Mouse (Mus musculus) cerebral cortex, adult 2 months (tissue): ENCODE measurements around the gene Kank2.

Experiments
- WGBS: fragments of 180-500 bp; shearing (Covaris S2); methylation state at CpG from one replicate; pipeline ENCODE4 v1.1.7; 2018; 5-methylcytosine and 5-hydroxymethylcytosine counted together

Gene Kank2

GRCm38 (mm10) chr9:21798345-21799009, at the start of gene Kank2:
Gene Kank2 (minus strand): TSS chr9:21798744.
- WGBS, result 1% methylated on average over 52 of the region's 52 CpGs

GRCm38 (mm10) chr9:21847926-21848325, 49.4 kb upstream of the Kank2 start:
- WGBS, result 69% methylated on average over 10 of the region's 10 CpGs

GRCm38 (mm10) chr9:21847425-21847824, 48.9 kb upstream of the Kank2 start:
- WGBS, result 71% methylated on average over 3 of the region's 3 CpGs

DNA sequence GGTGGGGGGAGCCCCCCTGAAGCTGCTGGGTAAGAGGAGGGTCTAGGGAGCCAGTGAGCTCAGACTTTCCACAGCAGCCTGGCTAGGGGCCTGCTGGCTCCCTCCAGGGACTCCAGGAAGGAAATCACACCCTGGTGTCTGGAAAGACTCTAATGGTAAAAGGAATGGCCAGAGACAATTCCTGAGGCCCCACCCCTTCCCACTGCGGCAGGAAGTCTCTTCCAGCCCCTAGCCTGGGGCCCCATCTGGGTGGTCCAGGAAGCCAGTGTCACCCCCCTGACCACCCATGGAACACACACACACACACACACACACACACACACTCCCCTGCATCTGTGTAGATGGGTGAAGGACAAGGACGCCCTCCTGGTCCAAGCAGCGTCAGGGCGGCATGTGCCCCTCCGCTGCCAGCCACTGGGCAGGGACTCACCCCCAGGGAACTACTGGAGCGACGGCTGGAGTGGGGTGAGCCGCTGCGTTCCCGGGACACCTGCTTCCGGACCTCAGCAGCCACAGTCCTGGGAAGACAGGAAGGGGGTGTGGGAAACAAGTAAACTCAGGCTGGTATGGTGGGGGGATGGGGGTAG, 48.3 kb upstream of the Kank2 start:
- 57% methylated on average over 11 of the region's 11 CpGs for WGBS

DNA sequence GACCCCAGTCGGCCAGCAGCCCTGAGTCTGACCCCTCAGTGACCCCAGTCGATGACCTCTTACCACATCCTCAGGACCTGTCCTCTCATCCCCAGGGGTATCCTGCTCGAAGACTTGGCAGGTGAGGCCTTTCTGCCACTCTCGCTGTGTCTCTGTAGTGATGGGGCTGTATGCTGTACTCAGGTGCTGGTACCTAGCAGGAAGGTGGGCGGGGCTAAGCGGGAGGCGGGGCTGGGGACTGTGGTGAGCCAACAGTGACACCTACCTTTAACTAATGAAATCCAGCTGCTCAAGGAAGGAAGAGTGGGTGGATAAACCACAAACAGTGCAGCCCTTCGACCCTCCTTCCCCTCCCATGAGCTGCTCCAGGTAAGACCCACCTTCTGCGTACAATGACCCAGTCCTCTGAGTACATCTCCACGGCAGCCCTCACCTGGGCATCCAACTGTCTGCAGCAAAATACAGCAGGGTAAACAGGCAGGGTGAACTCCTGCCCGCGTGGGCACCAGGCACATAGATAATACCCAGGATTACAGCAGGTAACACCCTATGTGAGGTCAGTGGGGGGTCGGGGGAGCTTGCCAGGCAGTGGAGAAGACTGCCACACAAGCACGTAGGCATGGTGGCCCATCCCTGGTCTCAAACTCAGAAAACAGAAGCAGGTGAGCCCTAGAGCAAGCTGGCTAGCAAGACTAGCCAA, 47.0 kb upstream of the Kank2 start:
- WGBS, result 65% methylated on average over 14 of the region's 14 CpGs

GRCm38 (mm10) chr9:21843086-21843485, 44.5 kb upstream of the Kank2 start:
- WGBS, result 33% methylated on average over 6 of the region's 6 CpGs

GRCm38 (mm10) chr9:21842391-21842790, 43.8 kb upstream of the Kank2 start:
- WGBS, result 55% methylated on average over 5 of the region's 5 CpGs

- 95% methylated on average over 6 of the region's 6 CpGs for whole genome bisulfite sequencing
Measured at GRCm38 (mm10) chr9:21841340-21841739, 42.8 kb upstream of the Kank2 start.

DNA sequence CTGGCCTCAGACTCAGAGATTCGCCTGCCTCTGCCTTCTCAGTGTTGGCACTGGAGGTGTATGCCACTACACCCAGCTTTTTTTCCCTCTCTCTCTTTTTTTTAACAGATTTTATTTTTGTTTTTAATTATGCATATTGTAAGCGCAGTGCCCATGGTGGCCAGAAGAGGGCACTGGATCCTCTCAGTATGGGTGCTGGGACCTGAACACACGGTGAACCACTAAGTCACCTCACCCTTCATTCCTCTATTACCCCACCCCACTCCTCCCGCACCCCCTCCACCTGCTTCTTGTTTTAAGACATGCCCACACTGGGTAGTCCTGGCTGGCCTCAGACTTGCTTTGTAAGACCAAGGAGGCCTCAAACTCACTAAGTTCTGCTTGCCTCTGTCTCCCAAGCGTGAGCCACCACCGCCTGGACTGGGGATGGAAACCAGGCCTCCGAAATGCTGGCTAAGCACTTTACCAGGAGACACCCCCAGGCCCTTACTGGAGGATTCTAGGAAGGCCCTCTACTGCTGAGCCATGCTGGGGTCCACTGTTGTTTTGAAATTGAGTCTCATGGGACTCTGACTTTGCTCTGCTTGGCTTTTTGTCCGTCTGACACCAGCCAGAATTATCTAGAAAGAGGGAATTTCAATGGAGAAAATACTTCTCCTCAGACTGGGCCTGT, 41.7 kb upstream of the Kank2 start:
- WGBS, result 64% methylated on average over 8 of the region's 8 CpGs

DNA sequence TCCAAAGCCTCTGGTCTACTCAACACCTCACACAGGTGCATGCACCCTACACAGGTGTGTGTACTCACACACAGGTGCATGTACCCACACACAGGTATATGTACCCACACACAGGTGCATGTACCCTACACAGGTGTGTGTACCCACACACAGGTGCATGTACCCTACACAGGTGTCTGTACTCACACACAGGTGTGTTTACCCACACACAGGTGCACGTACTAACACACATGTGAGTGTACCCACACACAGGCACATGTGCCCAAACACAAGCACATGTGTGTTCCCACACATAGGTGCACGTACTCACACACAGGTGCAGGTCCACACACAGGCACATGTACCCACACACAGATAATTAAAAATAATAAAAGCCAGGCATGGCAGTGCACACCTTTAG, 39.1 kb upstream of the Kank2 start:
- 97% methylated on average over 2 of the region's 2 CpGs for WGBS

DNA sequence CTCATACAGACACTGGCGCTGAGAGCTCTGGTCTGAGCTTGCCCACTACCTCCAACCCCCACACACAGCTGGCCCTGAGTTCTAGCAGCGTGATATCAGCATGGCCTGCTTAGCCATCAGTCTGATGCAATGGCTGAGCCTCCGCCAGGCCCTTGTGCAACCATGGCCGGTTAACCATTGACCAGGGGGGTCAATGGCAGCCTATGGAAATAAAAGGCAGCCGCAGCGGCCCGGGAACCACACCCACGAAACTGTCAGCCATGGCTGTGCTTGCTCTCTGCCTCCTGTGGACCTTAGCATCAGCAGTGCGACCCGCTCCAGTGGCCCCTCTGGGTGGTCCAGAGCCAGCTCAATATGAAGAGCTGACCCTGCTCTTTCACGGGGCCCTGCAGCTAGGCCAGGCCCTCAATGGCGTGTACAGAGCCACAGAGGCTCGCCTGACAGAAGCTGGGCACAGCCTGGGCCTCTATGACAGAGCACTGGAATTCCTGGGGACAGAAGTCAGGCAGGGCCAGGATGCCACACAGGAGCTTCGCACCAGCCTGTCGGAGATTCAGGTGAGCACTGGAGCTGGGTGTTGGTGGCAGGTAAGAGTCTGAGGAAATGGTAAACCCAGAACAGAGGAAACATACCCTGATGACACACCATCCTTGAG, 36.8 kb upstream of the Kank2 start, which contains the start of gene Angptl8:
TSS of gene Angptl8 (plus strand) at position 253 of the 655 bp plus-strand sequence.
- 90% methylated on average over 15 of the region's 15 CpGs for WGBS

DNA sequence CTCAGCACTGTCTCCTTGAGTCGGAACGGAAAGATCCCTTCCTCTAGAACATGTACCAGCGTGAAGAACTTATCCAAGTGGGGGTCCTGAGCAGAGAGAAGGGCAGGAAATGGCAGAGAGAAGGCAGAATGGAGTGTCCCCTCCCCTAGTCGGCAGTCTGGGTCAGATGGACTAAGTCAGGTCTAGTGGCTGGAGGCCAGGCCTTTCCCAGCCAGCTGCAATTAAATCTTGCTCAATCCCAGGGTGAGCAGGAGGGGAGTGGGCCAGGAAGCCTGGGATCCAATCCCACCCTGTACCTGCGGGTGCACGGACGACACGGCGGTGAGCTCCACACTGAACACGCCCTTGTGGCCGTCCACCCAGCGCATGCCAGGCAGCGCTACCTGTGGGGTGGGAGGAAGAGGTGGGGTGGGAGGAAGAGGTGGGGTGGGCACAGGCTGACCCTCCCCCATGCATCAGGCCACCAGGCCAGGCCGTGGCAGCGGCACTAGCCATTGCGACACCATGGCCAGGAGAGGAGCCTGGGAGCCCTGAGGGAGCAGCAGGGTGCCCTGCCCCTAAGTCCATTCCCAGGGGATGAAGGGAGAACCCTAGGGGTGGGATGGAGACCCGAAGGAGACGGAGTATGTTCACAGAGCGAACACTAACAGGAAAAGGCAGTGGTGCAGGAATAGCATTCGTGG, 33.2 kb upstream of the Kank2 start:
- 87% methylated on average over 20 of the region's 20 CpGs for WGBS

DNA sequence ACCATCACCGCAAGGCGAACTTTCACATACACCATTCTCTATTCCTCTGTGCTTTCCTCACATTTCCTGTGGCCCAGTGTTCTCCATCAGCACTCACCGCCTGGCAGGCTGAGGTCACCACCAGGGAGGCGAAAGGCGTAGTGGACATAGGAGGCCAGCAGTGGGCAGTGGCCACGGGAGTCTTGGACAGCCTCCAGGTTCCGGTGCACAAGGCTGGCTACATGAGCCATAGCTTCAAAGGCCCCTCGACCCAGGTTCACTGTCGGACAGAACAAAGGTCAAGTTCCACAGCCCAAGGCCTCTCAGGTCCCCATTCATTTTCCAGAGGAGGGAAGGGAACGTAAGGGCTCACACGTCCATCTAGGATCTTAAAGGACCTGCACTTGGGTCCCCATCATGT, 32.4 kb upstream of the Kank2 start:
- 78% methylated on average over 11 of the region's 11 CpGs for WGBS

DNA sequence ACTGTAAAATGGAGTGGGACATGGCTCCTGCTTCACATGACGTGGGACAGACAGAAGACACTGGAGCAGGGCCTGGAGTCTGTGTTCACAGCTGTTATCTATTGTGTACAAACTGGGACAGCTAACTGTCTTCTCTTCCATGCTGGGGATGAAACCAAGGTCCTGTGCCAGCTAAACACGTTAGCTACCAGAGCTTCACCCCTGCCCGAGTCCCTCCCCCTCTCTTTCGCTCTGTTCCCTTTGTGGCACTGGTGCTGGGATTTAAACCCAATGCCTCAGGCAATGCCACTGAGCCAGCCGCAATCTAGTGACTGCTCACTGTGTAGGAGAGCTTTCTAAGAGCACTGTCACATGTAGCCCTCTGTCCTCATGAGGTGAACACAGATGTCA, 31.9 kb upstream of the Kank2 start:
- 75% methylated on average over 5 of the region's 5 CpGs for WGBS

DNA sequence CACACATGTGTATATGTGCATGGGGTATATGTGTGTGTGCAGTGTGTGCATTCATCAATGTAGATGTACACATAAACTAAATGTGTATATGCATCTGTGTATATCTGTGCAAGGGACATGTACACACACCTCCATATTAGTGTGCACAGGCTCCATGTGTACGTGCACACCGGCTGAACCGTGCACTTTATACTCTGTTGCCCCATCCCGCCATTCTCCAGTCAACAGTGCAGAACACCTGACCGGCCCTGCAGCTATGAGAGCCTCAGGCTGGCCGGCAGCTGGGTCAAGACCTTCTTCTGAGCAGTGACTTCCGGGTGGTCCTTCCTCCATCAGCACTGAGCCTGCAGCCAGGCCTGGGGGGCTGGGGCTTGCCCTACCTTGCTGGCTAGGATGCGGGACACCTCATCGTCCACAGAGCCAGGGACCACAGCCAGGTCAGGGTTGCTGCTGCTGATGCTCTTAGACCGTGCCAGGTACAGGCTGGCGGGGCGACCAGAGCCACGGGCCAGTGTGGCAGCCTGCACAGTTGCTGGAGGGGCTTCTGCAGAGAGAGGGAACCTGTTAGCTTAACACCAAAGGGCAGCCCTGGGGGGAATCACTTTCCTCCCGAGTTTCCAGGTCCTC, 31.4 kb upstream of the Kank2 start:
- 90% methylated on average over 14 of the region's 14 CpGs for WGBS

GRCm38 (mm10) chr9:21824366-21824765, 25.8 kb upstream of the Kank2 start:
- 88% methylated on average over 10 of the region's 10 CpGs for WGBS

GRCm38 (mm10) chr9:21823957-21824356, 25.4 kb upstream of the Kank2 start:
- WGBS, result 74% methylated on average over 4 of the region's 4 CpGs

DNA sequence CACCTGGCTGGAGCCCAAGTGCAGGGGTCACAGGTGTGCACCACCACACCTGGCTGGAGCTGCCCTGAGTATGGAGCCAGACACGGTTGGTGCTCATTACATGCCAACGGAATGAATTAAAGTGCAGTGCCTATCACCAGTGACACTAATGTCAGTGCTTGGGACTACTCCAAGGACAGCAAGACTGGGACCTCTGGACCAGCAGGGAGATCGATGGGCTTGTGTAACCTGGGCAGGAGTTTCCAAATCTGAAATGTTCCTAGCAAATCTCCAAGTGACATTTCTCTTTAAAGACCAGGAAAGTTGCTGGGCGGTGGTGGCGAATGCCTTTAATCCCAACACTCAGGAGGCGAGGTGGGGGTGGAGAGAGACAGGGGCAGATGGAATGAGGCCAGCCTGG, 24.1 kb upstream of the Kank2 start:
- 83% methylated on average over 6 of the region's 6 CpGs for WGBS

DNA sequence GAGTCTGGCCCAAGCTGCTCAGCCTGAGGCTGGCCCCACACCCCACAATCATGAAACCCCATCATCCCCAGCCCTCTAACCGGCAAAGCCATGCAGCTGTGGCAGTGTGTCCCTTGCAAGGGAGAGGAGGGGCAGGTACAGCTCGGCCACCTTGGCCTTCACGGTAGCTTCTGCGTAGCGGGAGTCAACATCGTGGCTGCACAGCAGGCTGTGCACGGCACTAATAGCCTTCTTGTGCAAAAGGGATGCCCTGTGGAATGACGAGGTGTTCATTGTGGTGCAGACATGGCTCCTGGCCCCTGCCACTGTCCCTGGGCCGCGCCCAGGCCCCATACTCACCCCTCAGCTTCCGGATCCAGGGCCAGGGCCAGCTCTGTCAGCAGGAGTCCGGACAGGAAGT, 21.6 kb upstream of the Kank2 start:
- WGBS, result 83% methylated on average over 12 of the region's 12 CpGs

DNA sequence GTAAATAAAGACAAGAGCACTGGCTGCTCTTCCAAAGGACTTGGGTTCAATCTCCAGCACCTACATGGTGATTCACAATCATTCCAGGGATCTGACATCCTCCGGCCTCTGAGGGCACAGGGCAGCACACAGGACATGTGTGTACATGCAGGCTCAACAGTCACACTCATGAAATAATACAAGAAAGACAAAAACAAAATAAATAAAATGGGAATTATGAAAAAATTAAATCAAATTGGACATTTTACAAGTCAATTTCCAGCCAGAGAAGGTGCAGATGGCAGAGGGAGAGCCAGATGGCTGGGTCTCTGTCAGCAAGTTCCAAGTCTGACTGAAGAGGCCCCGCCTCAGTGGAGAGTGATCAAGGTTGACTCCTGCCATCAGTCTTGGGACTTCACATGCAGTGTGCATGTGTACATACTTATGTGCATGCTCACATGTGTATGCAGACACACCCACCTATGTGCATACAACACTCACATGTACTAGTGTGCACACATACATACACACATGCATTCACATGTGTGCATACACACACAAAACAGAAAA, 20.7 kb upstream of the Kank2 start:
- WGBS, result 78% methylated on average over 2 of the region's 2 CpGs

DNA sequence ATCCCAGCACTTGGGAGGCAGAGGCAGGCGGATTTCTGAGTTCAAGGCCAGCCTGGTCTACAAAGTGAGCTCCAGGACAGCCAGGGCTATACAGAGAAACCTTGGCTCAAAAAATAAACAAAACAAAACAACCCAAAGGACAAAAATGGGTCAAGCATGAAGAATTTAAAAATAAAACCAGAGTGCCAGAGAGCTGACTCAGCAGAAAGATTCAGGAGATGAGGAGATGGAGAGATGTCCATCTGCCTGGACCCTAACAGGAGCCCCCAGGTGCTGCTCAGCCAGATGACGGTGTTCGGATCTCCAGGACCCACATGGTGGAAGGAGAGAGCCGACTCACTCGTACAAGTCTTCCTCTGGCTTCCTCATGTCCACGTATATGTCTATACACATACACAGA, 20.0 kb upstream of the Kank2 start:
- 93% methylated on average over 6 of the region's 6 CpGs for WGBS
